Comparison of ENCODE assay signal across 24 mouse cellular contexts in the genomic region with DNA sequence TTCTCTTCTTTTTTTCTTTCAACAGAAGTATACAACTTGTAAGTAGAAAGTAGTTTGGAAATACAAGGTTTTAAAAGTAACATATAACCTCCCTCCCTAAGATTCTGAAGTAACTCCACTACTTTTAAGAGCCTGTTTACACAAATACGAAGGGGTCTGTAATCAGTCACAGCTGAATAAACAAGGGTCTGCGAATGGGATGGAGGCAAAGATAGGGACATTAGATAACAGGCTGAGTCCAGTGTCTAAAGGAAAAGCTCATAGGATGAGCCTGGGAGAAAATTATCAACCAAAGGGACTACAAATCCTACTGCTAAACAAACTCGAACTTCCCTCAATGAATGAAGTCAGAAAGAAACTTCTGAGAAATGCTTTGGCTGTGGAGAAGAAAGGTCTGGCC.
"Had no signal": no experiment of that assay in that cellular context is flagged by ENCODE, and none has a peak within 500 bp of the region (broad histone marks: within the 10 kb centered on the region; RNA-seq: fewer than 3 reads in every experiment).

No protein-coding gene starts in this region.

- ATAC-seq: hindbrain, postnatal 0 days; intestine, postnatal 0 days had no signal

- H3K9ac ChIP-seq: heart, embryonic 13.5 days; heart, embryonic 15.5 days; hindbrain, embryonic 13.5 days; hindbrain, embryonic 15.5 days; kidney, embryonic 15.5 days; limb, embryonic 12.5 days; liver, embryonic 13.5 days; liver, embryonic 15.5 days had no signal

- H3K9me3 ChIP-seq: heart, embryonic 13.5 days; heart, embryonic 15.5 days; hindbrain, embryonic 13.5 days; hindbrain, embryonic 15.5 days; kidney, embryonic 15.5 days; limb, embryonic 10.5 days; limb, embryonic 12.5 days; liver, embryonic 13.5 days; liver, embryonic 15.5 days had no signal

- DNase-seq: gastrocnemius, postnatal 14 days; gastrocnemius, postnatal 36 days; heart, adult 11 months; heart, adult 2 months; heart, postnatal 14 days; heart, postnatal 36 days; kidney, postnatal 10 days; kidney, postnatal 4 days; layer of hippocampus, adult 9-11 months; liver; liver, embryonic 13.5 days had no signal

- H3K4me3 ChIP-seq: heart, adult 2 months; heart, embryonic 13.5 days; heart, embryonic 15.5 days; hindbrain, embryonic 13.5 days; hindbrain, embryonic 15.5 days; kidney, embryonic 15.5 days; left cerebral cortex, adult 2 months; limb, embryonic 10.5 days; limb, embryonic 12.5 days; liver, embryonic 13.5 days; liver, embryonic 15.5 days had no signal

- H3K4me1 ChIP-seq: hindbrain, embryonic 13.5 days had no signal

- H3K27me3 ChIP-seq: heart, embryonic 13.5 days; heart, embryonic 15.5 days; hindbrain, embryonic 13.5 days; hindbrain, embryonic 15.5 days; kidney, embryonic 15.5 days; limb, embryonic 12.5 days; liver, embryonic 13.5 days; liver, embryonic 15.5 days had no signal

- H3K27ac ChIP-seq: heart, adult 2 months; heart, embryonic 13.5 days; heart, embryonic 15.5 days; hindbrain, embryonic 13.5 days; hindbrain, embryonic 15.5 days; hindbrain, postnatal 0 days; kidney, embryonic 15.5 days; left cerebral cortex, adult 2 months; limb, embryonic 10.5 days; limb, embryonic 12.5 days; liver, embryonic 13.5 days; liver, embryonic 15.5 days had no signal

- H3K36me3 ChIP-seq: heart, embryonic 13.5 days; heart, embryonic 15.5 days; limb, embryonic 10.5 days; liver, embryonic 13.5 days; liver, embryonic 15.5 days had no signal

- H3K4me2 ChIP-seq: heart, embryonic 11.5 days; heart, embryonic 13.5 days; heart, embryonic 15.5 days; hindbrain, embryonic 13.5 days; hindbrain, embryonic 15.5 days; kidney, embryonic 15.5 days; limb, embryonic 12.5 days; liver, embryonic 11.5 days; liver, embryonic 13.5 days; liver, embryonic 15.5 days had no signal
